12 mouse cellular contexts compared by ENCODE assay signal in the genomic region with DNA sequence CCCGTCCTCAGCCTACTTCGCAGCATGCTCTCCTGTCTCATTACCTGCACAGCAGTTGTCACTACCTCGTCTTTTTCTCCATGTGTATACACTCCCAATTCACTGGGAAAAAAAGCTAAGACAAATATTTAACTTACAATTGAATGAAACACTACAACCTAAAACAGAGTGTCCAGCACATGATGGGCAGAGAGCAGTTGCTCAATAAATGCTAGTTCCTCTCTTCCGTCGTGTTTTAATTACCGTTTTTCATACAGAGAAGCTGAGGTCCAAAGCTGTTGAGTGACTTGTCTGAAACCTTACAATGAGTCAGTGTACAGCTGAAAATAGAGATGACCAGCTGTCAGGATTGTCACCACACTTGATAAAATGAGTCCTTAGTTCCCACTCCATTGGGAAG.
"Had no signal": no experiment of that assay in that cellular context is flagged by ENCODE, and none has a peak within 500 bp of the region (broad histone marks: within the 10 kb centered on the region; RNA-seq: fewer than 3 reads in every experiment).

No protein-coding gene starts in this region.

- H3K4me1 ChIP-seq: intestine, embryonic 15.5 days; midbrain, embryonic 12.5 days had no signal

- H3K36me3 ChIP-seq: intestine, embryonic 15.5 days; limb, embryonic 10.5 days; midbrain, embryonic 12.5 days had no signal

- H3K27ac ChIP-seq: intestine, embryonic 15.5 days; left cerebral cortex, adult 2 months; limb, embryonic 10.5 days; midbrain, embryonic 12.5 days had no signal

- H3K4me2 ChIP-seq: intestine, embryonic 15.5 days; liver, embryonic 11.5 days; midbrain, embryonic 12.5 days had no signal

- H3K9ac ChIP-seq: intestine, embryonic 15.5 days; midbrain, embryonic 12.5 days had no signal

- H3K27me3 ChIP-seq: intestine, embryonic 15.5 days; midbrain, embryonic 12.5 days had no signal

- H3K4me3 ChIP-seq: intestine, embryonic 15.5 days; left cerebral cortex, adult 2 months; limb, embryonic 10.5 days; midbrain, embryonic 12.5 days had no signal

- DNase-seq: kidney, adult 18-20 months; kidney, postnatal 10 days; kidney, postnatal 4 days; lung, postnatal 10 days; right cerebral cortex, postnatal 14 days; thymus, postnatal 36 days had no signal

- H3K9me3 ChIP-seq: intestine, embryonic 15.5 days; limb, embryonic 10.5 days; midbrain, embryonic 12.5 days had no signal

- ATAC-seq: intestine, embryonic 15.5 days; midbrain, embryonic 16.5 days had no signal
